Mouse (Mus musculus): ENCODE data around the gene Zc3hav1. TPM values are rescaled to one million over a fixed set of nuclear protein-coding genes. Genes with fewer than 3 reads are reported as not detected.

The Zc3hav1 gene
- polyA plus RNA-seq (2012; rRNA removed) = 24.5 and 26.5 TPM in 2 replicates

GRCm38 (mm10) chr6:38353811-38354722, at the start of gene Zc3hav1:
Gene Zc3hav1, minus strand, starts transcription at chr6:38354603.

GRCm38 (mm10) chr6:38381129-38381771, 26.8 kb upstream of the Zc3hav1 start, which contains the start of gene Ttc26:
Gene Ttc26, plus strand, starts transcription at chr6:38381469.

GRCm38 (mm10) chr6:38298761-38299401, 55.5 kb downstream of the Zc3hav1 start, which contains the start of gene Zc3hav1l:
Gene Zc3hav1l, minus strand, starts transcription at chr6:38299259.

Other genes with a start within 250 kb of the Zc3hav1 start
- 0.22 TPM in 1 of 2 replicates, not detected in the other for gene Tmem213, start 245.3 kb downstream of the Zc3hav1 start, polyA plus RNA-seq (2012; rRNA removed)
- gene Atp6v0a4, start 230.0 kb downstream of the Zc3hav1 start, polyA plus RNA-seq (2012; rRNA removed) = 0.80 and 1.2 TPM in 2 replicates
- 1.5 TPM in 2 replicates for gene D630045J12Rik, start 100.6 kb downstream of the Zc3hav1 start, polyA plus RNA-seq (2012; rRNA removed)
- gene Zc3hav1l, start 55.3 kb downstream of the Zc3hav1 start, polyA plus RNA-seq (2012; rRNA removed) = 1.4 and 1.9 TPM in 2 replicates
- gene Ttc26, start 26.9 kb upstream of the Zc3hav1 start, polyA plus RNA-seq (2012; rRNA removed) = 0.36 and 0.43 TPM in 2 replicates
- gene Ubn2, start 79.3 kb upstream of the Zc3hav1 start, polyA plus RNA-seq (2012; rRNA removed) = 4.0 and 4.3 TPM in 2 replicates
- 305 and 420 TPM in 2 replicates for gene Fmc1, start 178.9 kb upstream of the Zc3hav1 start, polyA plus RNA-seq (2012; rRNA removed)
- 17.4 and 19.3 TPM in 2 replicates for gene Luc7l2, start 196.7 kb upstream of the Zc3hav1 start, polyA plus RNA-seq (2012; rRNA removed)